Mouse (Mus musculus): ENCODE results near the gene Tpk1.

Gene Tpk1

DNA sequence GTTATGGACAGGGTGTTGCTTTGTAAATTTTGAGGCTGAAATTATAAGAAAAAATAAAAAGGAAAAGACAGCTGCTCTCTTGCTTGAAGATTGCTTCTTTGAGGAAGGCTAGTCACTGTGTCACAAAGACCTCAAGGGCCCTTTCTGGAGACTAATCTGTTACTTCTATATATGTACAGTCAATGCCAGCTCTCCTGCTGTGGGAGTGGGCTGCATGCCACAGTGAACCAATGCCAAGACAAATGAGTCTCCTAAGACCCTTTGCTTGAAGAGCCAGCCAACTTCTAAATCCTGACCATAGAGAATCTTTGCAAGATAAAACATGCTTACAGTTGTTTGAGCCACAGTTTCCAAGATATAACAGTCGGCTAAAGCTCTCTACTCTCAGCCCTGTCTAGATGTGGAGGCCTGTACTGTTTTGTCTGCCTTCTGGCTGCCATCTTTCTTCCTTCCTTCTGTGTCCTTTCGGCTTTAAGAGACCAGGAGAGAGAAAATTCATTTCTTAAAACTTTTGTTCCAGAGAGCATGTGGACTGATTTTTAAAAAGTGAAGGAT is 230.0 kb downstream of the Tpk1 start:
- peak in 1 of 2 experiments; percentile 13 for DNase-seq (ENCODE audit: low spot score in 2 of 2)

DNA sequence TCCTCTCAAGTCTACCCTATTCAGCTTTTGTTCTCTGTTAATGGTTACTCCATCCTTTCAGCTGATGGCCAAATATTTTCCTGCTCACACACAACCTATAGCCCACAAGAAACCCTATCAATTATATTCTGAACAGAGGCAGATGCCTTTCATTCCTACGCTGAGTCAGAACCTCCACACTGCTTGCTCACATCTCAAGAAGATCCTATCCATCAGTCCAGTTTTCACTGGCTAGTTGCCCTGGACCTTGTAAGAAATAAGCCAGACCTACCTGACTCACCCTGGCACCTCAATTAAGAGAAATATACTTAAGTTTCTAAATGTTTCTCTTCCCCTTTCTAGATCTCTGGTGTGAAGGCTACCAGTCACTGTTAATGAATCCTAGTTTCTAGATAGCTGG is 231.7 kb downstream of the Tpk1 start:
- DNase-seq (ENCODE audit: low spot score in 2 of 2), result no peak

- DNase-seq (ENCODE audit: low spot score in 2 of 2), result no peak
These were observed 241.1 kb downstream of the Tpk1 start for GRCm38 (mm10) chr6:43424978-43425377.

- DNase-seq (ENCODE audit: low spot score in 2 of 2), result no peak
These were observed 245.6 kb downstream of the Tpk1 start for GRCm38 (mm10) chr6:43420358-43420979.

DNA sequence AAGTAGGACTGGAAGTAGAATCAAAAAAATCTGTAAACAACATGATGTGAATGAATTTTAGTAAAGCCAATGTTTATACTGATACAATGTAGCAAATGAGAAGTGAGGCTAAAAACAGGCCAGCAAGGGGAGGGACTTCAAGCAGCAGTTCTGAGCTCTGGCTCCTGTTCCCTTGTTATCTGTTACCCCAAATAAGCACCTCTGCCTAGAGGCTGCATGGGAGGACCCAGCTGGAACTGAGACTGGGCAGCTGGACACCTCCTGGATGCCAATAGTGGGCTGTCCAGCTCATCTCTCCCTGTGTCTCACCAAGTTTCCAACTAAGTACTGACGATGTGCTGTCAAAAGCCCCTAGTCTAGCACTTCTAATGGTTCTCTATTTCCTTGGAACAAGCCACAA is 257.1 kb downstream of the Tpk1 start:
- no peak for DNase-seq (ENCODE audit: low spot score in 2 of 2)

- no peak for DNase-seq (ENCODE audit: low spot score in 2 of 2)
These were observed 263.0 kb downstream of the Tpk1 start for GRCm38 (mm10) chr6:43403076-43403475.

DNA sequence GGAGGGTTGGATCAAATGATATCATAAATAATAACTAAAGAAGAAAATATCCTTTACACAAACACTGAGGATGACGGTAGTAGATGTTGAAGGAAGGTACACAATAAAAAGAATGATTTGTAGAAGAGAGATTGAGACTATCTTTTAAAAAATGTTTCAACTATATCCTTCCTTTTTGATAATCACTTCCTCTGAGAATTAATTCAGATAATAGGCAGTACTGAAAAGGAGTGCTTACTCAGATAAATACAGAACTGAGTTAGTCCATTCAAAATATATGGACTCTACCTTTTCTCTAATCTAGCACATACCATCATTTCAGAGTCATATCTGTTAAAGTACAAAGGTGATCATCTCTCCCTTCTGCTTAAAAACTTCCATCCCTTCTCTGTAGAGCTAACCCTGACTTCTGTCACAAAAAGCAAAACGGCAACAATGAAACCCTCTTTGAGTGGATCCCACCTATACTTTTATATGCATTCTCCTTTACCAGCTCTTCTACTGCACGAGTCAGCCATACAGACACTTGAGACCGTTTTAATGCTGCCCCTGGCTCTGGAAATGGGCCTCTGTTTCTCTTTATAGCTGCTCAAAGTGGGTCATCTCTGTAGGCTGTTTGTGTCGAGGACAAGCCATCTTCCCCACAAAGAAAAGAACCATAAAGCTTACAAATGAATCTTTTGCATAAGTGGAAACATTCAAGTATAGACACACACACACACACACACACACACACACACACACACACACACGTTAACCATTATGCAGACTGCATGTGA is 263.7 kb downstream of the Tpk1 start:
- no peak for DNase-seq (ENCODE audit: low spot score in 2 of 2)

DNA sequence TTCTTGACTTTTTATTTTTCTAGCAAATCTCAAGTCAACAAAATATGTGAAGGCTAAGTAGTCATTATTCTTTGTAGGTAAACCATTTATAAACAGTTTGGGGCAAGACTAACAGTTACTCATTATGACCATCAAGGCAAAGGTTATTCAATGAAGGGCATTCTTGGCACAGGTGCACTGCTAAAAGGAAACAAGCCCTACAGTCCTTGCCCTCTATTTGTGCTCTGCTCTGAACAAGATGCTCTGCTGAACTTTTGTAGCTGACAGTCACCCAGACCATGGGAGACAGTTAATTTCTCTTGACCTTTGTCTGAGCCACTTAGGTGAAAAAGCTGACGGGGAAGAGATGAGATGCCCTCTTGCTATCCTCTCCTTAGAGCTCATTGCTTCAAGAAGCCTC is 269.7 kb downstream of the Tpk1 start:
- no peak for DNase-seq (ENCODE audit: low spot score in 2 of 2)

GRCm38 (mm10) chr6:43395538-43395937 is 270.5 kb downstream of the Tpk1 start:
- DNase-seq (ENCODE audit: low spot score in 2 of 2), result peak in 1 of 2 experiments; percentile 28

DNA sequence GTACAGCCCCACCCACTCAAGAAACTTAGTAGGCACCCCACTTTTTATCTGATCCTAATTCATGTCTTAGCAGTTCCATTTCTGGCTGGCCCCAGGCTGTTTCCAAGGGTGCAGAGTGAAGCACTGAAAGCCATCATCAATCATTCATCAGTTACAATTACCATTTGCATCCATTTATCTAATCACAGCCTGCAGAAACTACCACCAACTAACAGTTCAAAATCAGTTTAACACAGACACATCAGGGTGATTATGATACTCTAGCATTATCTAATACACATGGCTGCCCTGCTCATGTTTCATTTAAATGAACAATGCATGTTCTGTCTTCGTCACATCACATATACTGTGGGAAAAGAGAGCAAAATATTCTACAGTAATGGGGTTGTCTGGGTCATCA is 274.7 kb downstream of the Tpk1 start:
- DNase-seq (ENCODE audit: low spot score in 2 of 2), result no peak

- no peak for DNase-seq (ENCODE audit: low spot score in 2 of 2)
These were observed 278.8 kb downstream of the Tpk1 start for GRCm38 (mm10) chr6:43387273-43387672.

GRCm38 (mm10) chr6:43384841-43385240 is 281.2 kb downstream of the Tpk1 start:
- no peak for DNase-seq (ENCODE audit: low spot score in 2 of 2)

DNA sequence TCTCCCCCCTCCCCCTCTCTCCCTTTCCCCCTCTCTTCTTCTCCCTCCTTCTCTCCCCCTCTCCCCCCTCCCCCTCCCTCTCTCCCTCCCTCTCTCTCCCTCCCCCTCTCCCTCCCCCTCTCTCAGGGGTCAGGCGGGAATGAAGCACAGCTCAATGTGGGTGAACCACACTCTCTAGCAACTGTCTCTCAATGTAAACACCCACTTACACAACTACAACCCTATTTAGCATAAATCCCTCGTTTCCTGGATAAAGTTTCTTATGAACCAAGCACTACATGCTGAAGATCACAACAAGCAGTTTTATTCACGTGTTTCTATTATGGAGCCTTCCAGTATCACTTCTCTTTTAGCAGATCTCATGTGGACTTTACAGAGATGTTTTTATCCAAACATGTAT is 281.8 kb downstream of the Tpk1 start:
- DNase-seq (ENCODE audit: low spot score in 2 of 2), result no peak

DNA sequence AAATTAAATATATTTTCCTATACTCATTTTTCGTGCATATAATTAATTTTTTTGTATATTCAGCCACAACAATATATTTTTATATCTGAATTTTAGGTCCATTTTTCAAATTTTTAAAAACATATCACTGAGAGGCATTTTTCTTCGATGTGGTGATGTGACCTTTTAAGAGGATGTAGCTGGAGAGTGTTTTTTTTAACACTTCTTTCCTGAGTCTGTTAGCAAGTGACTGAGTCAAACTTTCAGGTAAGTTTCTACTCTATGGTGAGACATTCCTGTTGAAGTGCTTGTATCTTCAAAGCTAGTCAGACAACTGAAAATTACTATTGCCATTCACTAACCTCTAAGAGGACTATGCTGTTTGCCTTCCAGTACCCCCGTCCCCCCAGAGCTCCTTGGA is 283.3 kb downstream of the Tpk1 start:
- DNase-seq (ENCODE audit: low spot score in 2 of 2), result no peak

- no peak for DNase-seq (ENCODE audit: low spot score in 2 of 2)
These were observed 283.8 kb downstream of the Tpk1 start for GRCm38 (mm10) chr6:43382284-43382683.

DNA sequence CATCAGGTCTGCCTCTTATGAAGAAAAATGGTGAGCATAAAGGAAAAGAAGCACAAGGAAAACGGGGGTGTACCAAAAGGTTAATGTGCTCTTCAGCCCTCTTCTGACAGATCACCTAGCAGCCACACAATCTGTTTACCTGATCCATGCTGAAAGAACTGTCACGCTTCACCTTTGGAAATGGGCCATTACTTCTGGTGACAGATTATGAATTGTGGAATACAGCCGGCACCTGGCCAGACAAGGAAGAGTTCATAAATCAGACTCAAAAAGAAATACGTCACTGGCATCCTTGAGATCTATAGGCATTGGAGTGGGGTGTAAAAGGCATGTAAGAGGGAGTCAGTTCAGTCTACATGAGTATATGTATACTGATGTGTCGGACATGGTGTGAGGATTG is 292.9 kb downstream of the Tpk1 start:
- no peak for DNase-seq (ENCODE audit: low spot score in 2 of 2)

- DNase-seq (ENCODE audit: low spot score in 2 of 2), result no peak
These were observed 298.6 kb downstream of the Tpk1 start for GRCm38 (mm10) chr6:43367434-43367945.

DNA sequence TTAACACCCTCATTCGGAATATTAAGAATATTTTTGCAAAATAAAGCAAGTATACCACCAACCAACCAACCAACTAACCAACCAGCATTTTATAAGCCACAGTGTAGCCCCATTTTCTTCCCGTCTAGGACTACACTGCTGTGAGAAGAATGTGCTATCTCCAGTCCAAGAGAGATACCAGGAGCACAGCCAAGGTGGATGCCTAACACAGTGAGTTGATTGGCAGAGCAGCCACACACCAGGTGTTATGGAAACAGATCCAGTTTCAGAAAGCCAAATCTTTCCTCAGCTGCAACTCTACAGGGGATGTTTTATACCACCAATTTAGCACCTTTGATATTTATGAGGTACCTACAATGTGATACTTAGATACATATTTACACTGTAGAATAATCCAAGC is 299.1 kb downstream of the Tpk1 start:
- DNase-seq (ENCODE audit: low spot score in 2 of 2), result no peak

DNA sequence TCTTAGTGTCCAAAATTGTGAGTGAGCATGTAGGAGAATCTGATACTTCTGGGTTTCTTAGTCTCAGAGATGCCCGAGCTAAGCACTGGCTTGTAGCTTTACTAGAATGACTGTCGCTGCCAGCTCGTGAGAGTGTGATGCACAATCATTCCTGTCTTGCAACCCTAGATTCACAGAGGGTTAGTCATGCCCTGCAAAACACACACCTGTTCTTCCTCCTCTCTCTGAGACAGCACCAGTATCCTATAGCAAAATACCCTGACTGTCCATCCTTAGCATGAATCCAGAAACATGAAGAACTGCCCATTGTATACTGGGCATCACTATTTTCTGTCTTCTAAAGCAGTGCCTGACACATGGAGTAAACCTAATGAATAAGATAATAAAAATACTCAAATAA is 302.2 kb downstream of the Tpk1 start:
- DNase-seq (ENCODE audit: low spot score in 2 of 2), result no peak

DNA sequence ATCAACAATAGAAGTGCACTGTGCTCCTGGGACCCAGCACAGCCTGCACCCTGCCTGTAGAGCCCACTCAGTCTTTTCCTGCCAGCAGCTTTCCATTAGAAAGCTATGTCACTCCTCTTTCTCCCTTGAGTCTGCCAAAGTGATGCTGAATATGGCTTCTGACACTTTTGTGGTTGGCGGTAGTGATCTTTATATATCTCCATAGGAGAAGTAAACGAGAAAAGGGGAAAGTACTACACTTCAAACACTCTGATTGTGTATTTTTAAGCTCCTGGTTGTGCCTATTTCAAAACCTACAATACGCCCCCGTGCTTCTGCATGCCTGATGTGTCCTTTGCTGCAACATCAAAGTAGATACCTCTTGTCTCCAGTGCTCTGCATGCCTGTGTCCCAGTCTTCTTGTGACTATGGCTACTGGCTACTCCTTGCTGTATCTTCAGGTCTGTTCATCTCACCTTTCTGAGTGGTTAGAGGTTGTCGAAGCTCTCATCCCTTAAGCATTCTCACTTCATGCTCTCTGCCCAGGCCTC is 302.7 kb downstream of the Tpk1 start:
- DNase-seq (ENCODE audit: low spot score in 2 of 2), result no peak

DNA sequence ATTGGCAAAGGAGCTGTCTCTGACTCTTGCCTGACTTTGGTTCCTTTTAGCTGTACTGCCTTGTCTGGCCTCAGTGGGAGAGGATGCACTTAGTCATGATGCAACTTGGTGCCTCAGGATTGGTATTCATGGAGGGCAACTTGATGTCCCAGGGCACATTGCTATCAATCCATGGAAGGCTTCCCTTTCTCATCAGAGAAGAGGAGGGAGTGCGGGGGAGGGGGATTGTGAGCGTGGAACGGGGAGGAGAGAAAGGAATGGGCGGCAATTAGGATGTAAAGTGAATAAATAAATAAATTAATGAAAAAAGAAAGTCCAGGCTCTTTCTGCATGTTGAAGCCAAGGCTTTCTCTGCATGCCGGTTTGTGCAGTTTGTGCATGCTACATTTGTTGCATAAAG is 304.8 kb downstream of the Tpk1 start:
- DNase-seq (ENCODE audit: low spot score in 2 of 2), result no peak

DNA sequence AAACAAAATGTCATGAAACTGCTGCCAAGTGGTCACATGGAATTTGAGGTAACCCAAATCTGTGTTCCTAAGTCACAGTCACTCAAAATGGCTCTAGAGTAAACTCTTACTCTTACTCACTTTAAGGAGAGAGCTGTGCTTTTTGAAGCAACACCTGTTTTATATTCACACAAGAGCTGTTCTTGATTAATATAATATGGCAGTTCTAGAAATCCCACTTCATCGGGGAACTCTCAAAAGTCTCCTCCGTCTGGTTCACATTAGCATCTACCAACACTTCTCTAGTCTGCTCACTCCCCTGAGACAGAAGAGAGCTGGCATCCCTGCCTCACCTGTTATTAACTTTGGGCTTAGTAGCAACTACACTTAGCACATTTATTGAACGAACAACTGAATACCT is 305.9 kb downstream of the Tpk1 start:
- no peak for DNase-seq (ENCODE audit: low spot score in 2 of 2)

Data from frontal cortex, postnatal 14 days (tissue).